Mouse (Mus musculus) myocyte (in vitro differentiated cells): Measurements from ENCODE around the gene Gm38100. TPM values are rescaled to one million over a fixed set of nuclear protein-coding genes. Genes with fewer than 3 reads are reported as not detected.

Source experiments
- H3K27me3 ChIP-seq: one replicate; pipeline ENCODE4 v1.6.1; 2011; ENCODE audit not compliant: control insufficient read depth, insufficient read depth, insufficient read length
- H3K36me3 ChIP-seq: one replicate; pipeline ENCODE4 v1.6.1; 2011; ENCODE audit not compliant: control insufficient read depth, insufficient read depth
- H3K4me2 ChIP-seq: one replicate; pipeline ENCODE4 v1.6.1; 2011; ENCODE audit warnings: low read depth, control low read depth
- H3K4me3 ChIP-seq: one replicate; pipeline ENCODE4 v1.5.1; 2011; ENCODE audit warnings: mild to moderate bottlenecking, control low read depth, moderate library complexity
- H3K79me2 ChIP-seq: one replicate; pipeline ENCODE4 v1.6.1; 2011; ENCODE audit not compliant: control insufficient read depth, insufficient read depth
- H3ac ChIP-seq: one replicate; pipeline ENCODE4 v1.6.1; 2011; ENCODE audit not compliant: control insufficient read depth, insufficient read length
- CEBPB ChIP-seq: IDR thresholded peaks from 2 replicates; pipeline ENCODE4 v1.6.1; 2011; ENCODE audit warnings: mild to moderate bottlenecking, moderate library complexity; ENCODE audit not compliant: poor library complexity, insufficient read depth, severe bottlenecking
- E2F4 ChIP-seq: IDR thresholded peaks from one replicate; pipeline ENCODE4 v1.6.1; 2011; ENCODE audit warnings: mild to moderate bottlenecking, control low read depth, moderate library complexity; ENCODE audit not compliant: insufficient read depth
- MAX ChIP-seq: IDR thresholded peaks from one replicate; pipeline ENCODE4 v1.6.1; 2011; ENCODE audit warnings: low read depth, mild to moderate bottlenecking, control low read depth
- MYOD1 ChIP-seq, 3 experiments: IDR thresholded peaks; one replicate each; pipeline ENCODE4 v1.6.1; 2011; ENCODE audit warnings: control low read depth in 2 of 3, low read depth in 2 of 3, mild to moderate bottlenecking in 2 of 3, moderate library complexity in 1 of 3; ENCODE audit not compliant: insufficient read length in 2 of 3, control insufficient read depth in 1 of 3
- MYOG ChIP-seq, 3 experiments: IDR thresholded peaks; one replicate each; pipeline ENCODE4 v1.6.1; 2011; ENCODE audit warnings: control low read depth in 2 of 3, low read depth in 2 of 3, mild to moderate bottlenecking in 2 of 3; ENCODE audit not compliant: insufficient read length in 2 of 3, control insufficient read depth in 1 of 3, insufficient read depth in 1 of 3
- POLR2A ChIP-seq: IDR thresholded peaks from one replicate; pipeline ENCODE4 v1.6.1; 2011; ENCODE audit warnings: low read depth, mild to moderate bottlenecking, control low read depth, moderate library complexity; ENCODE audit not compliant: insufficient read length
- POLR2AphosphoS2 ChIP-seq: IDR thresholded peaks from one replicate; pipeline ENCODE4 v1.6.1; 2011; ENCODE audit warnings: low read depth, control low read depth; ENCODE audit not compliant: insufficient read length
- REST ChIP-seq: IDR thresholded peaks from one replicate; pipeline ENCODE4 v1.6.1; 2011; ENCODE audit warnings: mild to moderate bottlenecking, control low read depth, moderate library complexity; ENCODE audit not compliant: insufficient read depth, insufficient read length
- SRF ChIP-seq: IDR thresholded peaks from one replicate; pipeline ENCODE4 v1.6.1; 2011; ENCODE audit warnings: low read depth; ENCODE audit not compliant: control insufficient read depth, insufficient read length
- TCF12 ChIP-seq: IDR thresholded peaks from one replicate; pipeline ENCODE4 v1.6.1; 2011; ENCODE audit warnings: mild to moderate bottlenecking, control low read depth; ENCODE audit not compliant: poor library complexity, insufficient read depth, severe bottlenecking
- TCF3 ChIP-seq: IDR thresholded peaks from one replicate; pipeline ENCODE4 v1.6.1; 2011; ENCODE audit warnings: low read depth, control low read depth; ENCODE audit not compliant: insufficient read length
- USF1 ChIP-seq: IDR thresholded peaks from one replicate; pipeline ENCODE4 v1.6.1; 2011; ENCODE audit warnings: low read depth, mild to moderate bottlenecking, control low read depth, moderate library complexity
- polyA plus RNA-seq: library from polyadenylated mRNA; unstranded; fragments of >200 nt; fragmentation: generic; extraction: Trizol; gene quantifications from one replicate; pipeline ENCODE4 v1.2.1, GENCODE M21; 2012; ENCODE audit warnings: missing spikeins

The Gm38100 gene
- polyA plus RNA-seq, 1 experiment: not detected

DNA sequence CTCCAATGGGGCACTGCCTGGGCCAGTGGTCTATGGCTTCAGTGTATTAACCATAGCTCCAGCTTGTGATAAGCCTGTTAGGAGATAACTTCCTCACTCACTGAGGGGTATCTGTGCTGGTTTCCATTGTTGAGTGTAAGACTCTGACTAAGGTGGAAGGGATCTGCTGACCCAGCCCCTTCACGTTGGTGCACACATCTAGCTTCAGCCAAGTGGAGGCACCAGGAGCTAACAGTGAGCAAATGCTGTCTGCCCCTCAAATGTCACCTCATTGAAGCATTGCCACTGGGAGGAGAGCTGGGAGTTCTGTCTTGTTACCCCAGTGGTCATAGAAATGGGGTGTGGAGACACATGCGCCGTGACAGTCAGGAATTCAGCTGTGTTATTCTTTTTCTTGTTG is 18.6 kb downstream of the Gm38100 start:
- Histone ChIP-seq H3K36me3 (no peaks in the 10 kb centered on the region), H3K4me3 (no peak overlapping the region), H3ac (no peak overlapping the region), H3K27me3 (peaks cover 17% of the 10 kb centered on the region), H3K79me2 (no peaks in the 10 kb centered on the region), H3K4me2 (no peak overlapping the region)
- TF ChIP-seq SRF (no peak), USF1 (no peak), MYOG (IDR thresholded peaks at IDR 0.05; ENCODE audit: control insufficient read depth in 1 of 3, insufficient read depth in 1 of 3, insufficient read length in 2 of 3, low read depth in 2 of 3) (no peak), MAX (no peak), MYOD1 (IDR thresholded peaks at IDR 0.05; ENCODE audit: control insufficient read depth in 1 of 3, insufficient read length in 2 of 3, low read depth in 2 of 3) (no peak)

DNA sequence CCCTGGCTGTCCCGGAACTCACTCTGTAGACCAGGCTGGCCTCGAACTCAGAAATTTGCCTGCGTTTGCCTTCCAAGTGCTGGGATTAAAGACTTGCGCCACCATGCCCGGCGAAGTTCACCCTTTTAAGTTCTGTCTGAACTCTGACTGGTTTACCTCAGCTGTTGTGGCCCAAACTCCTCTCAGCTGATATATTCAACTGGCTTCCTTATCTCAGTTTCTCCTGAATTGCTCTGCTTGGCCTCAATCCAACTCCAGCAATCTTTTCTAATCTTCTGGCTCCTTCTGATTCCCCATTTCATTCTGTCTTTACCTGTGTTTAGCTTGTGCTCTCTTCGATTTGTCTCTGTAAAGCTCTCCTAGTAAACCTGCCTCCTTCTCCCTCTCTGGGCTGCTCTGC is 23.0 kb downstream of the Gm38100 start:
- TF ChIP-seq POLR2A (no peak), E2F4 (no peak), MYOG (IDR thresholded peaks at IDR 0.05; ENCODE audit: control insufficient read depth in 1 of 3, insufficient read depth in 1 of 3, insufficient read length in 2 of 3, low read depth in 2 of 3) (no peak)
- Histone ChIP-seq H3K4me2 (no peak overlapping the region), H3K4me3 (no peak overlapping the region), H3K27me3 (peaks cover 4% of the 10 kb centered on the region), H3K36me3 (no peaks in the 10 kb centered on the region), H3ac (no peak overlapping the region), H3K79me2 (no peaks in the 10 kb centered on the region)

DNA sequence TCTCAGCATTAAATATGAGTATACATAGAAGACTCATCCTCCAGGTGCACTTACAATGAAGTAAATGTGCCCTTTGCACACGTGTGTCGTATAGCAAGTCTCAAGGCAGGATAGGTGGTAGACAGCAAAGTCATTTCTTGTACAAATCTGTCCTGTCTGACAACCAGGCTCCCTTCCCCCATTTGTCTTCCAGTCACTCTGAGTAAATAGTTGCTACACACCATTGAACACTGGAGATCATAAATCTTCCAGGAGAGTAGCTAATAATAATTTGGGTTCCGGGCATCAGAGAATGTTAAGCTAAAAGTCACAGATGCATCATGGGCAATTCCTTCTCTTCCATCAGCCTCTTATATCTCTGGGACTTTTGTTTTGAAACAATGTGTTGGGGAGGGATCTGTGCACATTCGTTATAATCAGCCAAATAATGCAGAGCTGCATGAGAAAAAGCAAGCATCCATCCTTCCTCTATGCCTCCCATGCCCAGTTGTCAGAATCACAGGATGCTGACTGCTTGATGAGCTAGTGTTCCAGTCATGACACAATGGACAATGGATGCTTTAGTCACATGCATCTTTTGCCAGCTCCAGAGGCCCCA is 26.7 kb downstream of the Gm38100 start:
- no peak for TF ChIP-seq POLR2A
- TF ChIP-seq POLR2AphosphoS2: no peak
- no peak for TF ChIP-seq E2F4
- no peak for TF ChIP-seq MAX
- TF ChIP-seq REST: no peak
- no peak for TF ChIP-seq SRF
- no peak for TF ChIP-seq TCF3
- no peak for TF ChIP-seq MYOG (IDR thresholded peaks at IDR 0.05; ENCODE audit: control insufficient read depth in 1 of 3, insufficient read depth in 1 of 3, insufficient read length in 2 of 3, low read depth in 2 of 3)
- TF ChIP-seq TCF12: no peak
- TF ChIP-seq CEBPB: no peak
- no peak for TF ChIP-seq MYOD1 (IDR thresholded peaks at IDR 0.05; ENCODE audit: control insufficient read depth in 1 of 3, insufficient read length in 2 of 3, low read depth in 2 of 3)
- TF ChIP-seq USF1: no peak
- H3K36me3 ChIP-seq: no peaks in the 10 kb centered on the region

DNA sequence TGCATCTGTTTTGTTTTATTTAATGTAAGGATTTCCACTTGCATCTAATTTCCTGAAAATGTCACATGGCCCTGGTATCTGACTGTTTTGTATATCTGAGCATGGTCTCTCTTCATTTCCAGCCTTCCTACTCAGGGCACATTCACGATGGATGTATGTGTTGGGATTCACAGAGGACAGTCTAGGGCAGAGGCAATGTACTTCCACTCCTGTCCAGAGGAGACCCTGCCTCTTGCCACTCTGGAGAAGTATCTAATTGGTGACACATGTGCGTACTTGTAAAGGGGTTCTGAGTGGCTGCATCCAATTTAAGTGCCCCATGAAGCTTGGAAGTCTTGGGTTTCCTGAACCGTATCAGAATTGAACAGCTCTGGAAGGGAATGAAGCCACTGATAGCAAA is 30.3 kb downstream of the Gm38100 start:
- Histone ChIP-seq H3ac (no peak overlapping the region), H3K79me2 (no peaks in the 10 kb centered on the region), H3K27me3 (no peaks in the 10 kb centered on the region), H3K4me3 (no peak overlapping the region), H3K36me3 (no peaks in the 10 kb centered on the region), H3K4me2 (no peak overlapping the region)
- TF ChIP-seq POLR2AphosphoS2 (no peak), CEBPB (no peak), SRF (no peak), TCF3 (no peak), POLR2A (no peak)

More for the DNA sequence above, 26.7 kb downstream of the Gm38100 start:
- Histone ChIP-seq H3K4me2 (no peak overlapping the region), H3K4me3 (no peak overlapping the region), H3ac (no peak overlapping the region), H3K27me3 (no peaks in the 10 kb centered on the region), H3K79me2 (no peaks in the 10 kb centered on the region)

DNA sequence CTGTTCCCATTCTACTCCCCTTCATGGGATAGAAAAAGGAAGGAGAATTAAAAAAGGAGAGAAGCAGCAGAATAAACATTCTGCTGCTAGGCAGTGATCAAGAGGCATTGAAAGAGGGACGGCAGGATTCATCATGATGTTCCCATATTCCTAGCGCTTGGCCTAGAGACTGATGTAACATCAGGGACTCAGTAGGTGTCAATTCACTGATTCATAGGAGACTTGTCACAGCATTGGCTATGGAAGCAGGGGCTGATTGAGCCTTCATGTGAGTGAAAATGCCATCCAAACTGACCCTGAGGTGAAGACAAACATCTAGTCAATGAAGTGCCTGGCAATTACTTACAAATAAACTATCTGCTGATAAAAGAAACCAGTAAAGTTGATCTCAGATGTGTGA is 30.7 kb downstream of the Gm38100 start:
- Histone ChIP-seq H3ac (no peak overlapping the region), H3K36me3 (no peaks in the 10 kb centered on the region), H3K79me2 (no peaks in the 10 kb centered on the region), H3K4me2 (no peak overlapping the region), H3K4me3 (no peak overlapping the region), H3K27me3 (no peaks in the 10 kb centered on the region)
- TF ChIP-seq MYOG (IDR thresholded peaks at IDR 0.05; ENCODE audit: control insufficient read depth in 1 of 3, insufficient read depth in 1 of 3, insufficient read length in 2 of 3, low read depth in 2 of 3): no peak
- TF ChIP-seq TCF3: no peak
- TF ChIP-seq E2F4: no peak
- TF ChIP-seq POLR2A: no peak

DNA sequence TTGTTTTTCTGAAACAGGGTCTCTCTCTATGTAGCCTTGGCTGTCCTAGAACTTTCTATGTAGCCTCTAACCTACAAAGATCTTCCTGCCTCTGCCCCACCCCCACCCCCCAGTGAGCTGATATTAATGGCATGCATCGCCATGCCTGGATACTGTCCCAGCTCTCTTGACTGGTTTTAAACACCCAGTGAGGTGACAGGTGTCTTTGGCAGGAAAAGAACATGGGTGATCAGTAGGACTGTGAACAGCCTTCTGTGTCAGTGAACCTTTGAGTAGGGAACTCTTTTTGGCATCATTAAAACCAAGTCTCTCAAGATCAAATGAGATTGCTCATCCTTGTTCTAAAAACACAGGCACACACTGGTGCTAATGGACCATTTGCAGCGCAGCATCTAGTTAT is 41.7 kb downstream of the Gm38100 start:
- H3K79me2 ChIP-seq: no peaks in the 10 kb centered on the region
- no peaks in the 10 kb centered on the region for H3K27me3 ChIP-seq
- no peak overlapping the region for H3K4me2 ChIP-seq
- H3K36me3 ChIP-seq: no peaks in the 10 kb centered on the region
- H3ac ChIP-seq: no peak overlapping the region
- no peak overlapping the region for H3K4me3 ChIP-seq
- TF ChIP-seq TCF3: no peak
- TF ChIP-seq CEBPB: no peak
- no peak for TF ChIP-seq POLR2A
